Mouse (Mus musculus) liver, embryonic 14.5 days (tissue): ENCODE measurements around the gene Icam1. TPM values are rescaled to one million over a fixed set of nuclear protein-coding genes. Genes with fewer than 3 reads are reported as not detected.

Source experiments
- ATAC-seq: fragments of 200-750 bp; cut with Nextera tagmentation; 2 replicates; pipeline ENCODE4 v1.8.0; 2017; ENCODE audit warnings: moderate number of reproducible peaks, mild to moderate bottlenecking, moderate library complexity; ENCODE audit not compliant: insufficient read depth
- DNase-seq, 3 experiments: peaks; one replicate each; pipeline ENCODE4 v3.0.0-alpha.2; 2012 to 2013; ENCODE audit warnings: low read depth in 3 of 3, low spot score in 3 of 3
- H3K27ac ChIP-seq: fragments of 300-500 bp; sonication (generic); 2 replicates; pipeline ENCODE4 v1.5.1; 2014; ENCODE audit warnings: moderate library complexity, mild to moderate bottlenecking, control low read depth, inconsistent platforms
- H3K27me3 ChIP-seq: fragments of 300-500 bp; sonication (generic); 2 replicates; pipeline ENCODE4 v1.6.1; 2014; ENCODE audit warnings: mild to moderate bottlenecking, low read length, moderate library complexity; ENCODE audit not compliant: control insufficient read depth, insufficient read depth
- H3K36me3 ChIP-seq: fragments of 300-500 bp; sonication (generic); replicated peaks from 2 replicates; pipeline ENCODE4 v1.6.1; 2014; ENCODE audit warnings: low read depth; ENCODE audit not compliant: control insufficient read depth, insufficient read depth
- H3K4me1 ChIP-seq, 2 experiments: fragments of 200-500 bp in 1 of 2; fragments of 300-500 bp in 1 of 2; sonication (generic) in 1 of 2; replicated peaks; 2 replicates each; pipeline ENCODE4 v1.6.1; 2012 to 2014; ENCODE audit warnings: antibody characterized with exemption in 1 of 2, inconsistent platforms in 1 of 2, low read length in 1 of 2; ENCODE audit not compliant: control insufficient read depth in 2 of 2, insufficient read depth in 2 of 2
- H3K4me2 ChIP-seq: fragments of 300-500 bp; sonication (generic); 2 replicates; pipeline ENCODE4 v1.6.1; 2014; ENCODE audit warnings: low read depth, mild to moderate bottlenecking, control low read depth, moderate library complexity
- H3K4me3 ChIP-seq, 2 experiments: fragments of 200-500 bp in 1 of 2; fragments of 300-500 bp in 1 of 2; sonication (generic) in 1 of 2; 2 replicates each; pipeline ENCODE4 v1.5.1; 2012 to 2014; ENCODE audit warnings: low read depth in 2 of 2, low read length in 2 of 2, mild to moderate bottlenecking in 2 of 2, control low read depth in 1 of 2, inconsistent platforms in 1 of 2, moderate library complexity in 1 of 2; ENCODE audit not compliant: insufficient read depth in 1 of 2
- H3K9ac ChIP-seq: fragments of 300-500 bp; sonication (generic); replicated peaks from 2 replicates; pipeline ENCODE4 v1.6.1; 2014; ENCODE audit warnings: mild to moderate bottlenecking, control low read depth, moderate library complexity
- H3K9me3 ChIP-seq: fragments of 300-500 bp; sonication (generic); 2 replicates; pipeline ENCODE4 v1.6.1; 2016; ENCODE audit warnings: low read length, mixed read lengths; ENCODE audit not compliant: control insufficient read depth
- CTCF ChIP-seq: IDR thresholded peaks from 2 replicates; pipeline ENCODE4 v1.5.1; 2016; ENCODE audit warnings: antibody characterized with exemption, low read depth, control low read depth
- EP300 ChIP-seq: IDR thresholded peaks from 2 replicates; pipeline ENCODE4 v1.6.1; 2016; ENCODE audit warnings: antibody characterized with exemption, low read depth
- WGBS: fragments of 180-500 bp; shearing (Covaris S2); extraction: QIAGEN DNeasy Blood & Tissue Kit; methylation state at CpG from one replicate; pipeline ENCODE4 v1.1.7; 2014; ENCODE audit not compliant: insufficient replicate concordance; 5-methylcytosine and 5-hydroxymethylcytosine counted together
- polyA plus RNA-seq, 2 experiments: library from polyadenylated mRNA; depleted of rRNA in 1 of 2; stranded (reverse) in 1 of 2; unstranded in 1 of 2; fragments of >200 nt; fragmentation: Nextera tagmentation in 1 of 2; extraction: Ambion mirVana in 1 of 2; gene quantifications; 2 replicates each; pipeline versions ENCODE4 v1.2.1 to v1.2.3; 2012 to 2014

Gene Icam1
- polyA plus RNA-seq, 2 experiments = 6.9 to 7.9 TPM

DNA sequence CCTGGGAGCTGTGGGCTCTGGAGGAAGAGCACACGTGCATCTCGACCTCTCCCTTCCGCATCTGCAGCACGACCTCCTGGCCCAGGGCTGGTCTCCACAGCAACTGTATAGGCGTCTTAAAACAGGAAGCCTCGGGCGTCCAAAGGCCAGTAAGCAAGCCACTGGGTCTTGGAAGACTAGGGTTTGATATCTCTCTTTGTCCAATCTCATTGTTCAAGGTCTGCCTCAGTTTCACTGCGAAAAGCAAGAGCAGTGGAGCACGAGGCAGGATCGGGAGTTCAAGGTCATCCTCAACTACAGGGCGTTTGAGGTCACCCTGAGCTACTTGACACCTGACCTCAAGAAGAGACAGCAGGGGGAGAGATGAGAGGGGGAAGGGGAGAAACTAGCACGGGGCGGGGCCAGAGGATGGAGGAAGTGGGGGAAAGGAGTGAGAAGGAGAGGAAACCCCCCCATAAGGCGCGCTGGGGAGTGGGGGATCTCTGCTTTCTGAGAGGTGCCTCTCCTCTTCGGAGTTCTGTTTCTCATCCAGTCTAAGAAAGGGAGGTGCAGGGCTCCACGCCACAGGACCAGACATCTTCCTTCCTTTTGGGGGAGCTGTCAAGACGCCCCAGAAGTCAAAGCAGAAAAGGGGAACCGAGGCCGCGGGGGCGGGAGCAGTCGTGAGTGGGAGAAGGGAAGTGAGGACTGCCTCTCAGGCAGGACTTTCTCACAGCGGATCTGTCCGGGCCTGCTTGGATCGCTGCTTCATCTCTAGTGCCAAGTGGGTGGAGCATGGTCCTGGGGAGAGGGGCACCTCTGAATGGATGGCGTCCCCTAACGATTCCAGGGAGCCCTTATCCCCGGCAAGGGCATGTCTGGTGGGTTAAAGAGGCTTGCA is 854 bp upstream of the Icam1 start:
- whole genome bisulfite sequencing = 2% methylated on average over 29 of the region's 29 CpGs
- peak overlapping the region; percentile 49 for H3K4me2 ChIP-seq
- H3K27me3 ChIP-seq = peaks cover 34% of the 10 kb centered on the region
- peak; percentile 14 for ATAC-seq
- 0 out of 2 replicates have a peak, but pooled peaks have one; percentile 5 for TF ChIP-seq CTCF
- TF ChIP-seq EP300 = no peak
- peak overlapping the region; percentile 48 to 53 for H3K4me3 ChIP-seq
- no peak overlapping the region for H3K27ac ChIP-seq
- peaks cover 8 to 28% of the 10 kb centered on the region in 2 experiments for H3K4me1 ChIP-seq
- H3K9ac ChIP-seq = no peak overlapping the region
- DNase-seq = no peak
- H3K9me3 ChIP-seq = no peaks in the 10 kb centered on the region
- H3K36me3 ChIP-seq = no peaks in the 10 kb centered on the region

- TF ChIP-seq EP300 (no peak), CTCF (no peak)
- DNase-seq (no peak), ATAC-seq (no peak)
- H3K27ac ChIP-seq = no peak overlapping the region
- no peaks in the 10 kb centered on the region for H3K36me3 ChIP-seq
- H3K4me2 ChIP-seq = peak overlapping the region; percentile 49
- H3K9ac ChIP-seq = no peak overlapping the region; the same call in 1 of the 2 replicates
- peak overlapping the region; percentile 48 to 53 for H3K4me3 ChIP-seq
- H3K4me1 ChIP-seq = peaks cover 7 to 25% of the 10 kb centered on the region in 2 experiments
- 3% methylated on average over 17 of the region's 17 CpGs for WGBS
- H3K9me3 ChIP-seq = no peaks in the 10 kb centered on the region
- peaks cover 34% of the 10 kb centered on the region for H3K27me3 ChIP-seq
These were observed 769 bp downstream of the Icam1 start for GRCm38 (mm10) chr9:21016331-21017176.

- no peaks in the 10 kb centered on the region for H3K9me3 ChIP-seq
- no peak overlapping the region for H3K9ac ChIP-seq
- ATAC-seq = no peak
- H3K36me3 ChIP-seq = no peaks in the 10 kb centered on the region
- peak overlapping the region; percentile 8 to 53; a peak in 1 of 4 replicates for H3K4me3 ChIP-seq
- H3K27me3 ChIP-seq = peaks cover 34% of the 10 kb centered on the region
- no peak for TF ChIP-seq CTCF
- TF ChIP-seq EP300 = no peak
- H3K4me2 ChIP-seq = peak overlapping the region; percentile 49
- no peak for DNase-seq
- 18% methylated on average over 4 of the region's 4 CpGs for WGBS
- peaks cover 3 to 19% of the 10 kb centered on the region in 2 experiments; a peak in 3 of 4 replicates for H3K4me1 ChIP-seq
- no peak overlapping the region for H3K27ac ChIP-seq
These were observed 1.4 kb downstream of the Icam1 start for GRCm38 (mm10) chr9:21017177-21017575.

GRCm38 (mm10) chr9:21018600-21018999 is 2.8 kb downstream of the Icam1 start:
- ATAC-seq = no peak
- WGBS = 49% methylated on average over 2 of the region's 2 CpGs
- H3K27me3 ChIP-seq = peaks cover 34% of the 10 kb centered on the region

More at GRCm38 (mm10) chr9:21018600-21018999, 2.8 kb downstream of the Icam1 start:
- TF ChIP-seq EP300 (no peak), CTCF (no peak)
- no peak for DNase-seq
- no peak overlapping the region for H3K4me3 ChIP-seq
- H3K4me2 ChIP-seq = no peak overlapping the region
- H3K9ac ChIP-seq = no peak overlapping the region
- H3K27ac ChIP-seq = no peak overlapping the region
- peaks cover 3 to 15% of the 10 kb centered on the region in 2 experiments; a peak in 3 of 4 replicates for H3K4me1 ChIP-seq
- H3K9me3 ChIP-seq = no peaks in the 10 kb centered on the region
- H3K36me3 ChIP-seq = no peaks in the 10 kb centered on the region
